Mouse (Mus musculus): ENCODE data around the gene Ptgds.

Gene Ptgds

GRCm38 (mm10) chr2:25480541-25480940 is 10.7 kb upstream of the Ptgds start:
- DNase-seq (ENCODE audit: low read depth, low spot score), result no peak

- DNase-seq (ENCODE audit: low read depth, low spot score), result no peak
Measured at GRCm38 (mm10) chr2:25479551-25480311, 9.9 kb upstream of the Ptgds start.

DNA sequence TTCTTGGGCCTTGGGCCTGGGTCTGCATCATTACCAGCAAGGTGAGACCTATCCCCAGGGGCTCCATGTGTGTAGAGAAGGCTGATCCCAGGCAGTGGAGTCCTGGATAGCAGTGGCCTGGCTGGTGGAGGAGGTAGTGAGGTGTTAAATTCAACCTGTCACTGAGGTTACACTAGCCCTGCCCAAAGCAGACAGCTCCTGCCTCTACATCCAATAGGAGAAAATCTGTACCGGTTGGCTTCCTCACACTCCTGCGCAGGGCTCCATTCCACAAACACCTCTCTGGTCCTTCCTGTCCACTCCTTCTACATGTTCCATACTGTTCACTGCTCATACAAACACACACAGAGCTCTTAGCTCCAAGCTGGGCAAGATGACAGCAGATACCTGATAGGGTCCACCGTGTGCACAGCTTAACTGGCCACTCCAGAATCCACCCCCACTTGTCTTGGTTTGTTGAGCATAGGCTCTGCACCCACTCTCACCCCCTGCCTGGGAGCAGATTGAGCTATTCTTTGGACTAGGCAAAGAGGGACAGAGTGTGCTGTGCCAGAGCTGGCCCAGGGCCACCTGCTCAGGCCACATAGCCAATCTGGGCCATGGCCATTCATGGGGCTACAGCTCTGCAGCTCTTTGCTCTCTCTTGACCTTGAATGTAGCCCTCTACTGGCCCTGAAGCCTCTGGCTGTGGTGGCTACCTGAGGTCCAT is 8.3 kb upstream of the Ptgds start:
- DNase-seq (ENCODE audit: low read depth, low spot score), result no peak

DNA sequence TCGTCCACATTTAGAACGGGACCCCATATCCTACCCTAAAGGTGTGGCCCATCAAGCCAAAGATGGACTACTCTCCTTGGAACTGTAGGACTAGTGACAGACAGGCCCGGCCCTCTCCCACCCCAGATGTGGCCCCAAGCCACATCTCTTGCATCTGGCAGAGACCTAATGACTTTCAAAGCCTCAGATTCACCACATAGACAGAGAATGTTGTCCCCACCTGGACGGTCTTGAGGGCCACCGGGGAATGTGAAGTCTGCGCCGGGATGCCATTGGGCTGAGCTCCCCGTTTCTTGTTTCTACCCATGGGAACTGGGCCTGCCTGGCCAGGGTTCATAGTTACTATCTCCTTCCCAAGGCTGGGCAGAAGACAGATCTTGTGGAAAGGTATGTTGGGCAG is 7.7 kb upstream of the Ptgds start:
- no peak for DNase-seq (ENCODE audit: low read depth, low spot score)

DNA sequence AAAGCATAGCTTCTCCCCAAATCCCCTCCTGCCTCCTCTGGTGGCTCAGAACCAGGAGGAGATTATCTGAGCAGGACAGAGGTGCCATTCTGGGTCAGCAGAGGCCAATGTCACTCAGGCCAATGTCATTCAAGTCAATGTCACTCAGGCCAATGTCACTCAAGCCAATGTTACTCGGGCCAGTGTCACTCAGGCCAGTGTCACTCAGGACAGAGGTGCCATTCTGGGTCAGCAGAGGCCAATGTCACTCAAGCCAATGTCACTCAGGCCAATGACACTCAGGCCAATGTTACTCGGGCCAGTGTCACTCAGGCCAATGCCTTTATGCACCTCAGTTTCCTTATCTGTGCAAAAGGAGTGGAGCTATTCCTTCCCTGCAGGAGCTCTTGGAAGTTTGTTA is 2.7 kb upstream of the Ptgds start:
- no peak for DNase-seq (ENCODE audit: low read depth, low spot score)

GRCm38 (mm10) chr2:25468962-25469915 is 607 bp downstream of the Ptgds start:
- DNase-seq (ENCODE audit: low read depth, low spot score), result no peak

DNA sequence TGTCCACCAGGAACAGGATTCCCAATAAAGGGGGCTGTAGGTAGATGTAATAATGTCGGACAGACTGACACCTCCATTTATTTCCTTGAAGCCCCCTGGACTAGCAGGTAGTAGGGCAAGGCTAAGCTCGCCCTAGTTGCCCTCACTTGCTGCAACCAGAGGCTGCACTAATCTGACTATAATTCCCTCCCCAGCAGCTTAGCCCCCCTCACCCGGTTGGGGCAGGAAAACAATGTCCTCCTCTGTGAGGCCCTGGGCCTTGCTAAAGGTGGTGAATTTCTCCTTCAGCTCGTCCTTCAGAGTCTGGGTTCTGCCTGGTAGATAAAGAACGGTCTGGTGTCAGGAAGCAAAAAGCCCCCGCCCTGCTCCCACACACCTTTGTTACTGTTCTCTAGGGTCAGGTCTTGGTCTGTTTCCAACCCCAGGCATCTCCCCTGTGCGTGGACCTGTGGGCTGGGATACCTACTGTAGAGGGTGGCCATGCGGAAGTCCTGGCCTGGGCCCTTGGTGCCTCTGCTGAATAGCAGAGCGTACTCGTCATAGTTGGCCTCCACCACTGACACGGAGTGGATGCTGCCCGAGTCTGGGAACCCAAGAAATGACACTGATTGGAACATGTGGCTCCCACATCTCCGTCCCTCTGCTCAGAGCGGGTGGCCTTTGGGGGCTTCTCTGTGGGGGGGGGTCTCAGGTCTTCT is 2.1 kb downstream of the Ptgds start:
- no peak for DNase-seq (ENCODE audit: low read depth, low spot score)

- DNase-seq (ENCODE audit: low read depth, low spot score), result no peak
Measured at GRCm38 (mm10) chr2:25465816-25466635, 3.8 kb downstream of the Ptgds start.

DNA sequence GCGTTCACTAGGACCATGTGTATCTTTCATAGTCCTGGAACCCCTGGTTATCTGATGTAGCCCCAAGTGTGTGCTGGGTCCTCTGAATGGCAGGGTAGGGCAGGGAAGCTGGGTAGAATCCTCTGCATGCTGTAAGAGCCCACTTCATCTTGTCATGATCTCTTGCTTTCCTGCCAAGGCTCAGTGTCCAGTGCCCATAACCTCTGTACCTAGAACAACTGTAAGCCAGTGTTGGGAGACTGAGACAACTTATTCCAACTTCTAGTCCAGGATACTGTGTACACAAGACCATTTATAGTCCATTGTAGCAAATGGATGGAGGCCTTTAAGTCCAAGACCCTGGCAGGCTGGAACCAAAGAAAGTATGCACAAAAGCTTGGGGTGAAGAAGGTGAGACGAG is 4.6 kb downstream of the Ptgds start:
- DNase-seq (ENCODE audit: low read depth, low spot score), result no peak

GRCm38 (mm10) chr2:25463630-25464029 is 6.2 kb downstream of the Ptgds start:
- no peak for DNase-seq (ENCODE audit: low read depth, low spot score)

DNA sequence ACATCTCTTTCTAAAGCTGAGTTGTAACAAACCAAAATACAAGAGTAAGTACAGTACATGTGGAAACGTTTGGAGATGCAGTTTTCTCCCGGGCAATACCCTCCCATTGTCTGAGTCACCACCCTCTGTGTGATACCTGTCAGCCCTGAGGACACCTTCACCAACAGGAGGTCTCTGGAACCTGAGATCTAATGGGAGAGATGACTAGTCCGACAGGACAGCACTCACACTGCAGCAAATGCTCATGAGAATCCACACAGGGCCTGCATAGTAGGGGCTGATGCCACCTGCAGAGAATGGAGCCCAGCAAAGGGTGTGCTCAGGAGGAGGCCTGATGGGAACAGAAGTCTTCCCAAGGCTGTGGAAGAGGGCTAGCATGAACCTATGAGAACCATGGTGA is 8.4 kb downstream of the Ptgds start:
- DNase-seq (ENCODE audit: low read depth, low spot score), result no peak

- DNase-seq (ENCODE audit: low read depth, low spot score), result peak; percentile 99
Measured at GRCm38 (mm10) chr2:25460551-25461309, 9.1 kb downstream of the Ptgds start, which contains the start of gene Paxx. Gene Paxx (minus strand): TSS chr2:25461094.

DNA sequence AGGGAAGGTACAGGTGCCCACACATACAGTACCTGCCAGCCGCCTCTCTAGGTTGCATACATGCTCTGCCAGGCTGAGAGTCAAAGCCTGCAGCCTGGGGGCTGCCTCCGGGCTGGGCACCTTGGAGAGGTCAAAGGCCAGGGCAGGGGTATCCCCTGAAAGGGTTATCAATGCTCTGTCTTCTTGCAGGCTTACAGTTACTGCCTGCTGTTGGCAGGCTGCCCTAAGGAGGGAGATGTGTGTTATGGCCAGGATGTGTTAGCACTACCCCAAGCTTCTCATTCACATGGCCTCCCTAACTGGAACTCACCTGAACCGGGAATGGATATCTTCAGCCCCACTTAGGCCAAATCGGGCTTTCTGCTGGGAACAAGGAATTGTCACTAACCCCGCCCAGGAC is 9.7 kb downstream of the Ptgds start:
- DNase-seq (ENCODE audit: low read depth, low spot score), result no peak

DNA sequence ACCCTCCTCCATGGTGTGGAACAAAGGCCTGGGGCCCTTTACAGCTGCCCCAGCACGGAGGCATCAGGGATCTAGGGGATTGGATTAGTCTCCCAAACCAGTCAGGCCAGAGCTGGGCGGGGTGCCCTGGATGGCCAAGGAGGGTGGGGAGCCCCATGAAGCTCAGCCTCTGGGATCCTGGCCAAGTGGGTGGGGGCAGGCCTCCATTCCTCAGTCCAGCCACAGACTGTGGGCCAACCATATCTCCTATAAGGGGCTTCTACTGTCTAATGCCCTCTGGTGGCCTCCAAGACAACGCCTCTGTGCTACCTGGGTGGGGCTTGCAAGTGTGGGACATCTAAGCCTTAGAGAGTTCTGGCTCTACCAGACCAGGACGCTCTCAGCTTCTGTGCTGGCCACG is 10.9 kb downstream of the Ptgds start:
- no peak for DNase-seq (ENCODE audit: low read depth, low spot score)

- no peak for DNase-seq (ENCODE audit: low read depth, low spot score)
Measured at GRCm38 (mm10) chr2:25457022-25457896, 12.6 kb downstream of the Ptgds start.

DNA sequence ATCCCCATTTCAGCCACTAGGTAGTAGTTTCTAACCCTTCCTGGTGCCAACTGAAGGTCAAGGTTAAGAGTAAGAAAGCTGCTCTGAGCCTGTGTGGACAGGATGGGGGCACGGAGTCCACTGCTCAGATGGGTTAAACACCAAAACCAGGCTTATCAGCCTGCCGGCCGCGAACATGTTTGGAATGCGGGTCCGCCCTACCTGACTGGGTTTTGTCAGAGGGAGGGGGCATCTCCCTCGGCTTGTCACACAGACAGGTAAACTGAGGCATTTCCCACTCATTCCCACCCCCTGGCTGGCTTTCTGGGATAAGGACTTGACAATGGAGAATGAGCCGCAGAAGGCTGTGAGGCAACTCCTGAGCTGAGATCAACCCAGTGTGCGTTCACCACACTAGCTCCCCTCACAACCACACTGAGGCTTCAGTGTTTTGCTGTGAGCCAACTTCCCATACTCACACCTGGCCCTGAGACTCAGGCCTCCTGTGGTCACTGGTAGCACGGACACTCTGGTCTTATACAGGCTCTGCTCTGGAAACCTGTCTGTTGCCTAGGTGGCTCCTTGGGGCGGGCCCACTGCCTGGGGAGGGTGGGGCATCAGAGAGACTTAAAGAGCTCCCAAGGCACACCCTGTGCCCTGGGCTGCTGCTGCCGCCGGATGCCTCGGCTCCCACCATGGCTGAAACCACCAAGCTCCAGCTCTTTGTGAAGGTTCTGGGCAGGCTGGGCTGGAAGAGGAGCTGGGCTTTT is 13.5 kb downstream of the Ptgds start, which contains the start of gene Clic3:
Clic3 (plus strand) TSS at position 634 of the 749 bp plus-strand sequence.
- DNase-seq (ENCODE audit: low read depth, low spot score), result peak; percentile 42

- no peak for DNase-seq (ENCODE audit: low read depth, low spot score)
Measured at GRCm38 (mm10) chr2:25452951-25453350, 16.9 kb downstream of the Ptgds start.

All from R1 (cell line).